Mouse (Mus musculus) layer of hippocampus, adult 2 months (tissue): ENCODE results near the gene Dnajb5. TPM values are rescaled to one million over a fixed set of nuclear protein-coding genes. Genes with fewer than 3 reads are reported as not detected.

Experiments used
- DNase-seq, 2 experiments: peaks; one replicate each; pipeline ENCODE4 v3.0.0; 2022; ENCODE audit warnings: low spot score in 2 of 2
- H3K27ac ChIP-seq: fragments of 200-600 bp; 2 replicates; pipeline ENCODE4 v1.8.1; 2022
- H3K4me3 ChIP-seq: fragments of 200-600 bp; 2 replicates; pipeline ENCODE4 v1.8.1; 2022; ENCODE audit warnings: mild to moderate bottlenecking
- CTCF ChIP-seq: fragments of 200-600 bp; conservative IDR thresholded peaks from 2 replicates; pipeline ENCODE4 v1.8.1; 2022; ENCODE audit warnings: antibody characterized with exemption, mild to moderate bottlenecking, moderate library complexity
- total RNA-seq, 2 experiments: library from RNA; stranded (reverse); gene quantifications; 2 replicates each; pipeline ENCODE4 v1.2.3; 2021

Gene Dnajb5
- total RNA-seq, 2 experiments from 2014 or later, result 187 to 211 TPM

GRCm38 (mm10) chr4:43001272-43001671, 51.7 kb downstream of the Dnajb5 start:
- H3K27ac ChIP-seq, result no peak overlapping the region; the same call in 1 of the 2 replicates
- DNase-seq, result no peak
- no peak for TF ChIP-seq CTCF
- no peak overlapping the region for H3K4me3 ChIP-seq

GRCm38 (mm10) chr4:43002756-43003439, 53.3 kb downstream of the Dnajb5 start:
- H3K27ac ChIP-seq, result no peak overlapping the region
- TF ChIP-seq CTCF, result no peak
- no peak for DNase-seq

GRCm38 (mm10) chr4:43004951-43005350, 55.3 kb downstream of the Dnajb5 start:
- no peak for DNase-seq
- TF ChIP-seq CTCF, result no peak
- Histone ChIP-seq H3K27ac (no peak overlapping the region), H3K4me3 (no peak overlapping the region)

More at GRCm38 (mm10) chr4:43002756-43003439, 53.3 kb downstream of the Dnajb5 start:
- no peak overlapping the region for H3K4me3 ChIP-seq

- Histone ChIP-seq H3K4me3 (no peak overlapping the region), H3K27ac (no peak overlapping the region)
- peak; percentile 79 for TF ChIP-seq CTCF
- DNase-seq, result peak in 1 of 2 experiments; percentile 30
Observed at GRCm38 (mm10) chr4:43005765-43006164, 56.2 kb downstream of the Dnajb5 start.

Other genes with a start within 250 kb of the Dnajb5 start
- 1 to 10 TPM in 1 of 2 experiments, under 1 TPM in 1; 0.83 to 3.2 TPM for gene 4930578G10Rik, start 214.3 kb upstream of the Dnajb5 start, total RNA-seq
- gene Ccl19, start 193.2 kb upstream of the Dnajb5 start, total RNA-seq, result 1 to 10 TPM in 1 of 2 experiments, not detected in 1; 1.1 TPM
- under 1 TPM in 1 of 2 experiments, not detected in 1; 0.49 TPM for gene Ccl21a, start 175.8 kb upstream of the Dnajb5 start, total RNA-seq
- not detected for gene Fam205a1, start 95.9 kb upstream of the Dnajb5 start, total RNA-seq
- 1 to 10 TPM in 1 of 2 experiments, under 1 TPM in 1; 0.90 to 1.0 TPM for gene Gm12394, start 93.0 kb upstream of the Dnajb5 start, total RNA-seq
- gene Fam205c, start 75.6 kb upstream of the Dnajb5 start, total RNA-seq, result under 1 TPM; 0.42 to 0.51 TPM
- 100 to 1,000 TPM; 154 to 155 TPM for gene Phf24, start 33.2 kb upstream of the Dnajb5 start, total RNA-seq
- not detected for gene 1700022I11Rik, start 19.8 kb downstream of the Dnajb5 start, total RNA-seq
- 100 to 1,000 TPM; 171 to 184 TPM for gene Vcp, start 50.7 kb downstream of the Dnajb5 start, total RNA-seq
- 10 to 100 TPM; 10.4 to 12.9 TPM for gene Fancg, start 60.7 kb downstream of the Dnajb5 start, total RNA-seq
- gene Pigo, start 76.0 kb downstream of the Dnajb5 start, total RNA-seq, result 10 to 100 TPM; 28.0 to 30.0 TPM
- gene Stoml2, start 81.9 kb downstream of the Dnajb5 start, total RNA-seq, result 100 to 1,000 TPM in 1 of 2 experiments, 10 to 100 TPM in 1; 97.3 to 108 TPM
- 10 to 100 TPM; 36.1 to 40.3 TPM for gene Fam214b, start 96.4 kb downstream of the Dnajb5 start, total RNA-seq
- gene Unc13b, start 109.1 kb downstream of the Dnajb5 start, total RNA-seq, result 10 to 100 TPM; 41.7 to 45.7 TPM